Mouse (Mus musculus) liver, embryonic 15.5 days (tissue): ENCODE data around the gene Esyt2. TPM values are rescaled to one million over a fixed set of nuclear protein-coding genes. Genes with fewer than 3 reads are reported as not detected.

Source experiments
- ATAC-seq: fragments of 200-750 bp; cut with Nextera tagmentation; 2 replicates; pipeline ENCODE4 v1.8.0; 2017; ENCODE audit warnings: moderate number of reproducible peaks, mild to moderate bottlenecking, moderate library complexity; ENCODE audit not compliant: insufficient read depth
- H3K27ac ChIP-seq: fragments of 300-500 bp; sonication (generic); replicated peaks from 2 replicates; pipeline ENCODE4 v1.5.1; 2015; ENCODE audit warnings: mild to moderate bottlenecking, inconsistent platforms
- H3K27me3 ChIP-seq: fragments of 300-500 bp; sonication (generic); 2 replicates; pipeline ENCODE4 v1.6.1; 2015; ENCODE audit warnings: mild to moderate bottlenecking, inconsistent platforms
- H3K36me3 ChIP-seq: fragments of 300-500 bp; sonication (generic); replicated peaks from 2 replicates; pipeline ENCODE4 v1.6.1; 2015; ENCODE audit warnings: moderate library complexity, mild to moderate bottlenecking, inconsistent platforms
- H3K4me1 ChIP-seq: fragments of 300-500 bp; sonication (generic); replicated peaks from 2 replicates; pipeline ENCODE4 v1.6.1; 2015; ENCODE audit warnings: inconsistent platforms
- H3K4me2 ChIP-seq: fragments of 300-500 bp; sonication (generic); 2 replicates; pipeline ENCODE4 v1.6.1; 2015; ENCODE audit warnings: moderate library complexity, mild to moderate bottlenecking, inconsistent platforms
- H3K4me3 ChIP-seq: fragments of 300-500 bp; sonication (generic); replicated peaks from 2 replicates; pipeline ENCODE4 v1.5.1; 2015; ENCODE audit warnings: mild to moderate bottlenecking, inconsistent platforms
- H3K9ac ChIP-seq: fragments of 300-500 bp; sonication (generic); 2 replicates; pipeline ENCODE4 v1.6.1; 2015; ENCODE audit warnings: moderate library complexity, mild to moderate bottlenecking, inconsistent platforms
- H3K9me3 ChIP-seq: fragments of 300-500 bp; sonication (generic); replicated peaks from 2 replicates; pipeline ENCODE4 v1.6.1; 2016; ENCODE audit warnings: inconsistent platforms
- WGBS: fragments of 180-500 bp; shearing (Covaris S2); methylation state at CpG from one replicate; pipeline ENCODE4 v1.1.7; 2015; ENCODE audit warnings: mixed read lengths; ENCODE audit not compliant: insufficient replicate concordance; 5-methylcytosine and 5-hydroxymethylcytosine counted together
- polyA plus RNA-seq: library from polyadenylated mRNA; unstranded; fragments of >200 nt; fragmentation: Nextera tagmentation; extraction: Ambion mirVana; gene quantifications from 2 replicates; pipeline ENCODE4 v1.2.1, GENCODE M21; 2015

The Esyt2 gene
- polyA plus RNA-seq, 1 experiment from 2014 or later, result 9.0 TPM

DNA sequence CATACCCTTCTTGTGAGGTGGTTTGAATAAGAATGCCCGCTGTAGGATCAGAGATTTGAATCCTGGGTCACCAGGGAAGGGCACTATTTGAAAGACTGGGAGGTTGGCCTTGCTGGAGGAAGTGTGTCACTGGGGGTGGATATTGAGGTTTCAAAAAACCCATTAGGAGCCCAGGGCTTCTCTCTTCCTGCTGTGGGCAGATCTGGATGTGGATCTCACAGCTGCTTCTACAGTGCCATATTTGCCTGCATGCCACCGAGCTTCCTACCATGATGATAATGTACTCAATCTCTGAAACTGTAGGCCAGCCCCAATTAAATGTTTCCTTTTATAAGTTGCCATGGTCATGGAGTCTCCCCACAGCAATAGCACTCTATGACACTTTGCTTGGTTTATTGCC is 1.8 kb upstream of the Esyt2 start:
- Histone ChIP-seq H3K9ac (no peak overlapping the region), H3K4me1 (peaks cover 63% of the 10 kb centered on the region), H3K9me3 (no peaks in the 10 kb centered on the region), H3K27ac (peak overlapping the region; percentile 48), H3K27me3 (no peaks in the 10 kb centered on the region), H3K4me2 (no peak overlapping the region), H3K4me3 (no peak overlapping the region), H3K36me3 (no peaks in the 10 kb centered on the region)
- ATAC-seq, result no peak
- 66% methylated on average over 2 of the region's 2 CpGs for WGBS

DNA sequence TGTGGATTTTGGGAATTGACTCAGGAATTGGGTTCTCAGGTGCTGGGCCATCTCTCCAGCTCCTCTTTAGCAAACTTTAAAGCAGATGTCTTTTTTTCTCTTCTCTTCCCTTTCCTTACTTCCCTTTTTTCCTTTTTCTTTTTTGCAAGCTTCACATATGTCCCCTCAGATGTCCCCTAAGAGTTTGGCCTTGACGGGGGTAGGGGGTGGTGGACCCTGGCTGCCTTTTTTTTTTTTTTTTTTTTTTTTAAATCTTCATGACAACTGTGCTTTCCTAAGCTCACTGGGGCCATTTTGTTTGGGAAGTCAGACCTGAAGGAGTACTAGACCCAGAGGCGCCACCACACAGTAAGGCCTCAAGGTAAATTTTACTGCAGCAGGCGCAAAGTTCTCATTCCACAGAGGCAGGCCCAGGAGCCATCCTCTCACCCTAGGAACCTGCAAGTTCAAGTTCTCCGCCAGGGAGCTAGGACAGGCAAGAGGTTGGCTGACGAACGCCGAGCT is 795 bp upstream of the Esyt2 start:
- WGBS, result under 1% methylated on average over 7 of the region's 7 CpGs
- peak; percentile 0; the same call in 1 of the 2 replicates for ATAC-seq

GRCm38 (mm10) chr12:116281427-116282281 is 658 bp downstream of the Esyt2 start:
- peak; percentile 47 for ATAC-seq
- Histone ChIP-seq H3K36me3 (no peaks in the 10 kb centered on the region), H3K4me2 (peak overlapping the region; percentile 77), H3K4me3 (peak overlapping the region; percentile 99), H3K27ac (peak overlapping the region; percentile 98), H3K4me1 (peaks cover 51% of the 10 kb centered on the region), H3K27me3 (no peaks in the 10 kb centered on the region), H3K9me3 (no peaks in the 10 kb centered on the region), H3K9ac (peak overlapping the region; percentile 99)
- under 1% methylated on average over 55 of the region's 55 CpGs for WGBS

More for the DNA sequence above, 795 bp upstream of the Esyt2 start:
- H3K27me3 ChIP-seq, result no peaks in the 10 kb centered on the region
- peak overlapping the region; percentile 98 for H3K27ac ChIP-seq
- no peaks in the 10 kb centered on the region for H3K9me3 ChIP-seq
- peak overlapping the region; percentile 99 for H3K9ac ChIP-seq
- H3K36me3 ChIP-seq, result no peaks in the 10 kb centered on the region
- peaks cover 63% of the 10 kb centered on the region for H3K4me1 ChIP-seq
- peak overlapping the region; percentile 99 for H3K4me3 ChIP-seq
- peak overlapping the region; percentile 77 for H3K4me2 ChIP-seq

- no peak for ATAC-seq
- peak overlapping the region; percentile 45 for H3K4me3 ChIP-seq
Measured at GRCm38 (mm10) chr12:116282856-116283255, 1.9 kb downstream of the Esyt2 start.

DNA sequence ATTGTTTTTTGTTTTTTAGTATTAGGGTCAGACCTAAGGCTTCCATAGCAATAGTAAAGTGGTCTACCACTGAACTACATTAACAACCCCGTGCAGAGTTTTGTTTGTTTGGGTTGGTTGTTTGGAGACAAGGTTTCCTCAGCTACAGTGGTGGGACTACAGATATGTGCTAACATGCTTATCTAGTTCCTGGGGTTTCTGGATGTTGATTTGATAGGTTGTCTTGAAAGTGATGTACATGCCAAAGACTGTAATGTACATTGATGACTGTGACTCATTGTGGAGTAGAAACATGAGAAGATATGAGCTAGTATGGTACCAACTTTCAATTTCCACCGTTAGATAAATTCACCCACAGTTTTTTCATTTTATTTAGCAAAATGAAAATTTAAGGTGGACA is 2.5 kb downstream of the Esyt2 start:
- Histone ChIP-seq H3K36me3 (no peaks in the 10 kb centered on the region), H3K4me3 (peak overlapping the region; percentile 45; the same call in 1 of the 2 replicates), H3K4me2 (peak overlapping the region; percentile 66), H3K9ac (no peak overlapping the region), H3K9me3 (no peaks in the 10 kb centered on the region), H3K4me1 (peaks cover 35% of the 10 kb centered on the region), H3K27me3 (no peaks in the 10 kb centered on the region), H3K27ac (0 out of 2 replicates have a peak overlapping the region, but pooled peaks have one; percentile 19)
- ATAC-seq, result no peak
- WGBS, result 36% methylated on average over 2 of the region's 2 CpGs

More at GRCm38 (mm10) chr12:116282856-116283255, 1.9 kb downstream of the Esyt2 start:
- WGBS, result 55% methylated on average over 2 of the region's 2 CpGs
- Histone ChIP-seq H3K9ac (no peak overlapping the region; the same call in 1 of the 2 replicates), H3K27ac (peak overlapping the region; percentile 61), H3K4me1 (peaks cover 41% of the 10 kb centered on the region), H3K27me3 (no peaks in the 10 kb centered on the region), H3K4me2 (peak overlapping the region; percentile 66), H3K36me3 (no peaks in the 10 kb centered on the region), H3K9me3 (no peaks in the 10 kb centered on the region)

- ATAC-seq, result no peak
- Histone ChIP-seq H3K27ac (no peak overlapping the region), H3K9ac (no peak overlapping the region), H3K27me3 (no peaks in the 10 kb centered on the region), H3K36me3 (no peaks in the 10 kb centered on the region), H3K4me1 (0 out of 2 replicates have a peak, but pooled peaks cover 10% of the 10 kb centered on the region), H3K4me2 (no peak overlapping the region), H3K4me3 (no peak overlapping the region), H3K9me3 (no peaks in the 10 kb centered on the region)
- WGBS, result 16% methylated on average over 2 of the region's 2 CpGs
Measured at GRCm38 (mm10) chr12:116293185-116293584, 12.2 kb downstream of the Esyt2 start.

- Histone ChIP-seq H3K9me3 (no peaks in the 10 kb centered on the region), H3K9ac (no peak overlapping the region), H3K4me3 (no peak overlapping the region), H3K27ac (no peak overlapping the region), H3K4me1 (0 out of 2 replicates have a peak, but pooled peaks cover 10% of the 10 kb centered on the region), H3K4me2 (no peak overlapping the region), H3K27me3 (no peaks in the 10 kb centered on the region), H3K36me3 (no peaks in the 10 kb centered on the region)
- ATAC-seq, result no peak
- 67% methylated on average over 4 of the region's 4 CpGs for WGBS
Measured at GRCm38 (mm10) chr12:116293599-116294292, 12.8 kb downstream of the Esyt2 start.

GRCm38 (mm10) chr12:116299906-116300305 is 18.9 kb downstream of the Esyt2 start:
- Histone ChIP-seq H3K4me3 (no peak overlapping the region), H3K9me3 (no peaks in the 10 kb centered on the region), H3K4me2 (no peak overlapping the region), H3K4me1 (0 out of 2 replicates have a peak, but pooled peaks cover 5% of the 10 kb centered on the region), H3K9ac (no peak overlapping the region), H3K36me3 (no peaks in the 10 kb centered on the region), H3K27me3 (no peaks in the 10 kb centered on the region), H3K27ac (no peak overlapping the region)
- 64% methylated on average over 2 of the region's 2 CpGs for WGBS
- ATAC-seq, result no peak

GRCm38 (mm10) chr12:116302181-116302580 is 21.2 kb downstream of the Esyt2 start:
- Histone ChIP-seq H3K27ac (no peak overlapping the region), H3K4me1 (peaks cover 5% of the 10 kb centered on the region), H3K36me3 (no peaks in the 10 kb centered on the region), H3K27me3 (no peaks in the 10 kb centered on the region), H3K9ac (no peak overlapping the region), H3K9me3 (no peaks in the 10 kb centered on the region), H3K4me3 (no peak overlapping the region), H3K4me2 (no peak overlapping the region)
- no peak for ATAC-seq

GRCm38 (mm10) chr12:116306042-116306441 is 25.0 kb downstream of the Esyt2 start:
- no peak overlapping the region for H3K4me2 ChIP-seq
- no peak overlapping the region for H3K27ac ChIP-seq
- H3K4me3 ChIP-seq, result no peak overlapping the region
- H3K27me3 ChIP-seq, result no peaks in the 10 kb centered on the region
- no peak for ATAC-seq
- H3K9ac ChIP-seq, result no peak overlapping the region
- H3K4me1 ChIP-seq, result peaks cover 21% of the 10 kb centered on the region
- 73% methylated on average over 1 of the region's 1 CpGs for WGBS
- no peaks in the 10 kb centered on the region for H3K36me3 ChIP-seq
- no peaks in the 10 kb centered on the region for H3K9me3 ChIP-seq

- no peaks in the 10 kb centered on the region for H3K9me3 ChIP-seq
- H3K4me1 ChIP-seq, result peaks cover 19% of the 10 kb centered on the region
- no peak overlapping the region for H3K4me3 ChIP-seq
- H3K9ac ChIP-seq, result no peak overlapping the region
- H3K27me3 ChIP-seq, result no peaks in the 10 kb centered on the region
- H3K27ac ChIP-seq, result no peak overlapping the region
- no peak overlapping the region for H3K4me2 ChIP-seq
- H3K36me3 ChIP-seq, result no peaks in the 10 kb centered on the region
- WGBS, result 69% methylated on average over 3 of the region's 3 CpGs
- ATAC-seq, result no peak
Measured at GRCm38 (mm10) chr12:116307870-116308269, 26.9 kb downstream of the Esyt2 start.
